Mouse (Mus musculus): ENCODE measurements around the gene Tm9sf4. TPM values are rescaled to one million over a fixed set of nuclear protein-coding genes. Genes with fewer than 3 reads are reported as not detected.

Tm9sf4 gene
- polyA plus RNA-seq, 1 experiment from 2014 or later = 68.1 TPM

DNA sequence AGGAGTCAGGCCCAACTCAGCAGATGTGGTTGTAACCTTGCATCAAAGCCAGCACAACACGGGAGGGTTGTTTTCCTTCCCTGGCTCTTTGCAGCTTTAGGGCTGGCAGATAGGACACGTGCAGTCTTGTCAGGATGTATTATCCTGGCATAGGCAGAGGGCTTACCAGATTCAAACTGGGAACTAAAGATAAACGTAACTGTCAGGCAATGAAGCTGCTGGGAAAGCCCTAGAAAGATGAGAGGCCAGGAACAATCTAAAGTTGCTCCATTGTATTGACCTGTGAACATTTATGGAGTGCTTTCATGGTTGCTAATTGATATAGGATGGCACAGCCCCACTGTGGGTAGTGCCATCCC is 64.5 kb downstream of the Tm9sf4 start:
- no peak for TF ChIP-seq CTCF (IDR thresholded peaks at IDR 0.05; ENCODE audit: low read depth)
- 6% methylated on average over 3 of the region's 3 CpGs for WGBS

DNA sequence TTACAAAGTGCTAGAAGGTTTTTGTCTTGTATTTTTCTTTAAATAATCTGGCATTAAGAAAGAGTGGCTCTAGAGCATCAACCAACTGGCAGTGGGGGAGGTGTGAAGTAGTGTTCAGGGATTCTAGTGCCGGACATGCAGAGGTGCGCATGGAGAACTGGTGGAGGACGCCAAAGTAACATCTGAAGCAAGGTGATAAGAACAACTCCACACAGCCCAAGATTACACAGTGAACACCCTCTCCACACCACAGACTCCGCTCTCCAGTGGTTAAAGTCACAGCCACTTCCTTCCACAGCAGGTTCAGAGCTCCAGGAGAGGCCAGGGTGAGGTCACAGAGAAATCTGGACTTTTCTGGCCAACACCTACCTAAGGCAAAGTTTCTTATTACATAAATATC is 66.9 kb downstream of the Tm9sf4 start:
- Histone ChIP-seq H3K27ac (no peak overlapping the region), H3K27me3 (ENCODE audit: insufficient read depth, low read length) (no peaks in the 10 kb centered on the region), H3K9me3 (replicated peaks; ENCODE audit: low read length) (no peaks in the 10 kb centered on the region), H3K9ac (ENCODE audit: low read depth, low read length) (no peak overlapping the region), H3K4me1 (replicated peaks; ENCODE audit: insufficient read depth, low read length) (peaks cover 12% of the 10 kb centered on the region; the same call in 1 of the 2 replicates), H3K4me3 (replicated peaks; ENCODE audit: low read depth, low read length) (no peak overlapping the region), H3K36me3 (ENCODE audit: insufficient read depth, low read length) (peaks cover 43% of the 10 kb centered on the region), H3K4me2 (ENCODE audit: low read length) (no peak overlapping the region)
- DNase-seq (ENCODE audit: low spot score) (no peak), ATAC-seq (replicated peaks; ENCODE audit: low FRiP score, low read depth) (no peak)
- TF ChIP-seq CTCF (IDR thresholded peaks at IDR 0.05; ENCODE audit: low read depth) = no peak
- WGBS = 88% methylated on average over 4 of the region's 4 CpGs

More for the DNA sequence above, 64.5 kb downstream of the Tm9sf4 start:
- DNase-seq (ENCODE audit: low spot score) = no peak
- no peak for ATAC-seq (replicated peaks; ENCODE audit: low FRiP score, low read depth)
- Histone ChIP-seq H3K4me2 (ENCODE audit: low read length) (peak overlapping the region; percentile 94), H3K4me3 (replicated peaks; ENCODE audit: low read depth, low read length) (peak overlapping the region; percentile 66), H3K27ac (no peak overlapping the region), H3K9ac (ENCODE audit: low read depth, low read length) (peak overlapping the region; percentile 77; the same call in 1 of the 2 replicates), H3K27me3 (ENCODE audit: insufficient read depth, low read length) (no peaks in the 10 kb centered on the region), H3K4me1 (replicated peaks; ENCODE audit: insufficient read depth, low read length) (peaks cover 12% of the 10 kb centered on the region; the same call in 1 of the 2 replicates), H3K9me3 (replicated peaks; ENCODE audit: low read length) (no peaks in the 10 kb centered on the region), H3K36me3 (ENCODE audit: insufficient read depth, low read length) (peaks cover 23% of the 10 kb centered on the region)

DNA sequence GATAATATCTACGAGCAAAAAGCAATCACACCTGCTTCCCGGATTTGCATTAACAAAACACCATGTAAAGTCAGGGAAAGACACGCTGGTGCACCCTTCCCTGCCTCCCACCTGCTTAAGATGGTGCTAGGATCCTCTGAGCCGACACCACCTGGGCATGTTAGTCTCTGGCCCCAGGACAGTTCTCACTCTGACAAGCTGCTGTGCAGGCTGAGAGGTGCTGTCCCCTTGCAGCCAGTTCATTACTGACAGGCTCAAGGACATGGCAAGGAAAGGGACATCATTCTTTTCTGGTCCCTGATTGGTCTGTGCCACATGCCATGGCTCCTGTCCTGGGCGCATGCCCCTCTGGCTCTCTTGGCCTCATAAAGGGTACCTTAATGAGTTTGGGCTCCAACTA is 67.4 kb downstream of the Tm9sf4 start:
- WGBS = 73% methylated on average over 5 of the region's 5 CpGs
- no peak for ATAC-seq (replicated peaks; ENCODE audit: low FRiP score, low read depth)
- H3K9ac ChIP-seq (ENCODE audit: low read depth, low read length) = no peak overlapping the region
- no peak overlapping the region for H3K4me3 ChIP-seq (replicated peaks; ENCODE audit: low read depth, low read length)
- H3K27ac ChIP-seq = no peak overlapping the region
- no peaks in the 10 kb centered on the region for H3K9me3 ChIP-seq (replicated peaks; ENCODE audit: low read length)
- no peak overlapping the region for H3K4me2 ChIP-seq (ENCODE audit: low read length)
- H3K36me3 ChIP-seq (ENCODE audit: insufficient read depth, low read length) = peaks cover 45% of the 10 kb centered on the region
- DNase-seq (ENCODE audit: low spot score) = no peak
- no peak for TF ChIP-seq CTCF (IDR thresholded peaks at IDR 0.05; ENCODE audit: low read depth)
- H3K4me1 ChIP-seq (replicated peaks; ENCODE audit: insufficient read depth, low read length) = peaks cover 12% of the 10 kb centered on the region; the same call in 1 of the 2 replicates
- no peaks in the 10 kb centered on the region for H3K27me3 ChIP-seq (ENCODE audit: insufficient read depth, low read length)

- H3K27ac ChIP-seq = no peak overlapping the region
- peaks cover 13% of the 10 kb centered on the region for H3K36me3 ChIP-seq (ENCODE audit: insufficient read depth, low read length)
- ATAC-seq (replicated peaks; ENCODE audit: low FRiP score, low read depth) (no peak), DNase-seq (ENCODE audit: low spot score) (no peak)
- TF ChIP-seq CTCF (IDR thresholded peaks at IDR 0.05; ENCODE audit: low read depth) = no peak
- H3K4me2 ChIP-seq (ENCODE audit: low read length) = no peak overlapping the region
- no peaks in the 10 kb centered on the region for H3K27me3 ChIP-seq (ENCODE audit: insufficient read depth, low read length)
- no peaks in the 10 kb centered on the region for H3K9me3 ChIP-seq (replicated peaks; ENCODE audit: low read length)
- WGBS = 50% methylated on average over 4 of the region's 4 CpGs
- peaks cover 13% of the 10 kb centered on the region; the same call in 1 of the 2 replicates for H3K4me1 ChIP-seq (replicated peaks; ENCODE audit: insufficient read depth, low read length)
- no peak overlapping the region for H3K4me3 ChIP-seq (replicated peaks; ENCODE audit: low read depth, low read length)
- no peak overlapping the region for H3K9ac ChIP-seq (ENCODE audit: low read depth, low read length)
These were observed 76.1 kb downstream of the Tm9sf4 start for GRCm38 (mm10) chr2:153237193-153237592.

GRCm38 (mm10) chr2:153237891-153238290 is 76.8 kb downstream of the Tm9sf4 start:
- no peak for TF ChIP-seq CTCF (IDR thresholded peaks at IDR 0.05; ENCODE audit: low read depth)
- Histone ChIP-seq H3K36me3 (ENCODE audit: insufficient read depth, low read length) (peaks cover 9% of the 10 kb centered on the region; the same call in 1 of the 2 replicates), H3K27me3 (ENCODE audit: insufficient read depth, low read length) (no peaks in the 10 kb centered on the region), H3K4me2 (ENCODE audit: low read length) (no peak overlapping the region), H3K4me1 (replicated peaks; ENCODE audit: insufficient read depth, low read length) (peaks cover 15% of the 10 kb centered on the region; the same call in 1 of the 2 replicates), H3K9me3 (replicated peaks; ENCODE audit: low read length) (no peaks in the 10 kb centered on the region), H3K9ac (ENCODE audit: low read depth, low read length) (no peak overlapping the region), H3K27ac (0 out of 2 replicates have a peak overlapping the region, but pooled peaks have one; percentile 1), H3K4me3 (replicated peaks; ENCODE audit: low read depth, low read length) (no peak overlapping the region)
- 50% methylated on average over 4 of the region's 4 CpGs for WGBS
- ATAC-seq (replicated peaks; ENCODE audit: low FRiP score, low read depth) = no peak
- no peak for DNase-seq (ENCODE audit: low spot score)

GRCm38 (mm10) chr2:153238406-153238805 is 77.3 kb downstream of the Tm9sf4 start:
- H3K9me3 ChIP-seq (replicated peaks; ENCODE audit: low read length) = no peaks in the 10 kb centered on the region
- H3K4me2 ChIP-seq (ENCODE audit: low read length) = no peak overlapping the region; the same call in 1 of the 2 replicates
- TF ChIP-seq CTCF (IDR thresholded peaks at IDR 0.05; ENCODE audit: low read depth) = no peak
- no peak for ATAC-seq (replicated peaks; ENCODE audit: low FRiP score, low read depth)
- 59% methylated on average over 2 of the region's 2 CpGs for WGBS
- H3K9ac ChIP-seq (ENCODE audit: low read depth, low read length) = no peak overlapping the region
- no peaks in the 10 kb centered on the region for H3K27me3 ChIP-seq (ENCODE audit: insufficient read depth, low read length)
- H3K4me1 ChIP-seq (replicated peaks; ENCODE audit: insufficient read depth, low read length) = peaks cover 15% of the 10 kb centered on the region; the same call in 1 of the 2 replicates
- H3K36me3 ChIP-seq (ENCODE audit: insufficient read depth, low read length) = peaks cover 8% of the 10 kb centered on the region; the same call in 1 of the 2 replicates
- no peak overlapping the region for H3K4me3 ChIP-seq (replicated peaks; ENCODE audit: low read depth, low read length)
- 0 out of 2 replicates have a peak overlapping the region, but pooled peaks have one; percentile 1 for H3K27ac ChIP-seq
- no peak for DNase-seq (ENCODE audit: low spot score)

Data from kidney, postnatal 0 days (tissue).